Mouse (Mus musculus) neural tube, embryonic 15.5 days (tissue): ENCODE measurements at regions not wholly inside any gene's neighbourhood (a gene's known extent, or its start where the extent isn't known, plus 50 kb on each side); places are given as distances from the start of the nearest gene placed in this dataset.
"Not testable (repeated sequence)": the region's sequence is repeated elsewhere in the genome, so short reads cannot be mapped to it uniquely, and the experiment has no call there.

Experiments
- ATAC-seq: fragments of 200-750 bp; cut with Nextera tagmentation; 2 replicates; pipeline ENCODE4 v1.8.0; 2017; ENCODE audit warnings: mild to moderate bottlenecking, moderate TSS enrichment, moderate library complexity; ENCODE audit not compliant: low FRiP score
- H3K27ac ChIP-seq: fragments of 300-500 bp; sonication (generic); replicated peaks from 2 replicates; pipeline ENCODE4 v1.5.1; 2015; ENCODE audit warnings: mild to moderate bottlenecking, inconsistent platforms
- H3K27me3 ChIP-seq: fragments of 300-500 bp; sonication (generic); replicated peaks from 2 replicates; pipeline ENCODE4 v1.6.1; 2015; ENCODE audit warnings: inconsistent platforms
- H3K36me3 ChIP-seq: fragments of 300-500 bp; sonication (generic); 2 replicates; pipeline ENCODE4 v1.6.1; 2015; ENCODE audit warnings: inconsistent platforms
- H3K4me1 ChIP-seq: fragments of 300-500 bp; sonication (generic); 2 replicates; pipeline ENCODE4 v1.6.1; 2015; ENCODE audit warnings: inconsistent platforms
- H3K4me2 ChIP-seq: fragments of 300-500 bp; sonication (generic); 2 replicates; pipeline ENCODE4 v1.6.1; 2015; ENCODE audit warnings: inconsistent platforms, mild to moderate bottlenecking, moderate library complexity
- H3K4me3 ChIP-seq: fragments of 300-500 bp; sonication (generic); replicated peaks from 2 replicates; pipeline ENCODE4 v1.5.1; 2015; ENCODE audit warnings: mild to moderate bottlenecking, inconsistent platforms
- H3K9ac ChIP-seq: fragments of 300-500 bp; sonication (generic); replicated peaks from 2 replicates; pipeline ENCODE4 v1.6.1; 2015; ENCODE audit warnings: mild to moderate bottlenecking, inconsistent platforms
- H3K9me3 ChIP-seq: fragments of 300-500 bp; sonication (generic); replicated peaks from 2 replicates; pipeline ENCODE4 v1.6.1; 2016; ENCODE audit warnings: inconsistent platforms
- WGBS: fragments of 180-500 bp; shearing (Covaris S2); methylation state at CpG from one replicate; pipeline ENCODE4 v1.1.7; 2015; ENCODE audit warnings: mixed read lengths; 5-methylcytosine and 5-hydroxymethylcytosine counted together

- no peaks in the 10 kb centered on the region for H3K4me1 ChIP-seq
- H3K36me3 ChIP-seq: no peaks in the 10 kb centered on the region
- H3K9me3 ChIP-seq: no peaks in the 10 kb centered on the region
- no peak overlapping the region for H3K9ac ChIP-seq
- no peaks in the 10 kb centered on the region for H3K27me3 ChIP-seq
- no peak overlapping the region for H3K27ac ChIP-seq
- no peak overlapping the region for H3K4me3 ChIP-seq
- ATAC-seq: no peak
- WGBS: 90% methylated on average over 5 of the region's 5 CpGs
- no peak overlapping the region for H3K4me2 ChIP-seq
These were observed 204.7 kb upstream of the Pclo start for GRCm38 (mm10) chr5:14309981-14310380.

- no peak overlapping the region for H3K4me3 ChIP-seq
- no peak overlapping the region for H3K9ac ChIP-seq
- H3K27ac ChIP-seq: no peak overlapping the region
- H3K9me3 ChIP-seq: no peaks in the 10 kb centered on the region
- no peak overlapping the region for H3K4me2 ChIP-seq
- no peak for ATAC-seq
- no peaks in the 10 kb centered on the region for H3K36me3 ChIP-seq
- no peaks in the 10 kb centered on the region for H3K4me1 ChIP-seq
- H3K27me3 ChIP-seq: no peaks in the 10 kb centered on the region
- 92% methylated on average over 3 of the region's 3 CpGs for WGBS
These were observed 203.0 kb upstream of the Pclo start for GRCm38 (mm10) chr5:14311729-14312128.

- Histone ChIP-seq H3K4me1 (no peaks in the 10 kb centered on the region), H3K27ac (no peak overlapping the region), H3K9ac (no peak overlapping the region), H3K4me2 (no peak overlapping the region), H3K4me3 (no peak overlapping the region), H3K36me3 (no peaks in the 10 kb centered on the region), H3K27me3 (no peaks in the 10 kb centered on the region), H3K9me3 (no peaks in the 10 kb centered on the region)
- ATAC-seq: peak; percentile 53
- WGBS: 84% methylated on average over 4 of the region's 4 CpGs
These were observed 194.5 kb upstream of the Pclo start for GRCm38 (mm10) chr5:14320216-14320615.

GRCm38 (mm10) chr5:14322000-14322399 lies 192.7 kb upstream of the Pclo start:
- H3K9ac ChIP-seq: no peak overlapping the region
- no peaks in the 10 kb centered on the region for H3K9me3 ChIP-seq
- no peaks in the 10 kb centered on the region for H3K4me1 ChIP-seq
- H3K27ac ChIP-seq: no peak overlapping the region
- H3K4me3 ChIP-seq: no peak overlapping the region
- H3K36me3 ChIP-seq: no peaks in the 10 kb centered on the region
- WGBS: 72% methylated on average over 1 of the region's 1 CpGs
- H3K27me3 ChIP-seq: no peaks in the 10 kb centered on the region
- no peak overlapping the region for H3K4me2 ChIP-seq
- no peak for ATAC-seq

GRCm38 (mm10) chr5:14360446-14360845 lies 154.3 kb upstream of the Pclo start:
- no peak overlapping the region for H3K4me2 ChIP-seq
- no peaks in the 10 kb centered on the region for H3K27me3 ChIP-seq
- ATAC-seq: no peak
- H3K9me3 ChIP-seq: no peaks in the 10 kb centered on the region
- no peak overlapping the region for H3K27ac ChIP-seq
- no peak overlapping the region for H3K9ac ChIP-seq
- 59% methylated on average over 1 of the region's 1 CpGs for WGBS
- H3K4me3 ChIP-seq: no peak overlapping the region
- no peaks in the 10 kb centered on the region for H3K4me1 ChIP-seq
- no peaks in the 10 kb centered on the region for H3K36me3 ChIP-seq

GRCm38 (mm10) chr5:14389184-14389890 lies 125.4 kb upstream of the Pclo start:
- 18% methylated on average over 6 of the region's 6 CpGs for WGBS
- H3K27ac ChIP-seq: no peak overlapping the region
- H3K4me3 ChIP-seq: no peak overlapping the region
- H3K9ac ChIP-seq: no peak overlapping the region
- no peaks in the 10 kb centered on the region for H3K4me1 ChIP-seq
- no peaks in the 10 kb centered on the region for H3K9me3 ChIP-seq
- no peak overlapping the region for H3K4me2 ChIP-seq
- peak; percentile 86; the same call in 1 of the 2 replicates for ATAC-seq
- no peaks in the 10 kb centered on the region for H3K27me3 ChIP-seq
- H3K36me3 ChIP-seq: no peaks in the 10 kb centered on the region

- no peak overlapping the region for H3K4me2 ChIP-seq
- WGBS: 78% methylated on average over 3 of the region's 3 CpGs
- H3K27ac ChIP-seq: no peak overlapping the region
- H3K9ac ChIP-seq: no peak overlapping the region
- H3K36me3 ChIP-seq: no peaks in the 10 kb centered on the region
- H3K4me3 ChIP-seq: no peak overlapping the region
- ATAC-seq: no peak
- H3K9me3 ChIP-seq: no peaks in the 10 kb centered on the region
- no peaks in the 10 kb centered on the region for H3K27me3 ChIP-seq
- H3K4me1 ChIP-seq: no peaks in the 10 kb centered on the region
These were observed 122.9 kb upstream of the Pclo start for GRCm38 (mm10) chr5:14391793-14392192.

GRCm38 (mm10) chr5:14403381-14403780 lies 111.3 kb upstream of the Pclo start:
- not testable (repeated sequence) for H3K4me3 ChIP-seq, ATAC-seq

GRCm38 (mm10) chr5:14404344-14404743 lies 110.4 kb upstream of the Pclo start:
- ATAC-seq: no peak
- Histone ChIP-seq H3K27me3 (no peaks in the 10 kb centered on the region), H3K36me3 (no peaks in the 10 kb centered on the region), H3K4me3 (no peak overlapping the region), H3K9me3 (no peaks in the 10 kb centered on the region), H3K9ac (no peak overlapping the region), H3K4me1 (no peaks in the 10 kb centered on the region), H3K27ac (no peak overlapping the region), H3K4me2 (no peak overlapping the region)
- 87% methylated on average over 2 of the region's 2 CpGs for WGBS

More at GRCm38 (mm10) chr5:14403381-14403780, 111.3 kb upstream of the Pclo start:
- not testable (repeated sequence) for H3K36me3 ChIP-seq, H3K27me3 ChIP-seq, H3K4me2 ChIP-seq, H3K9ac ChIP-seq, H3K4me1 ChIP-seq, H3K9me3 ChIP-seq, H3K27ac ChIP-seq
- 90% methylated on average over 9 of the region's 12 CpGs for WGBS

GRCm38 (mm10) chr5:14415234-14415862 lies 99.4 kb upstream of the Pclo start:
- no peak overlapping the region for H3K9ac ChIP-seq
- no peak for ATAC-seq
- H3K4me2 ChIP-seq: no peak overlapping the region
- no peaks in the 10 kb centered on the region for H3K36me3 ChIP-seq
- WGBS: 59% methylated on average over 1 of the region's 1 CpGs
- no peak overlapping the region for H3K27ac ChIP-seq
- no peaks in the 10 kb centered on the region for H3K9me3 ChIP-seq
- no peaks in the 10 kb centered on the region for H3K27me3 ChIP-seq
- H3K4me1 ChIP-seq: no peaks in the 10 kb centered on the region
- no peak overlapping the region for H3K4me3 ChIP-seq

GRCm38 (mm10) chr5:14453082-14453481 lies 61.6 kb upstream of the Pclo start:
- ATAC-seq: no peak
- Histone ChIP-seq H3K4me2 (no peak overlapping the region), H3K4me1 (no peaks in the 10 kb centered on the region), H3K27me3 (no peaks in the 10 kb centered on the region), H3K9me3 (no peaks in the 10 kb centered on the region), H3K4me3 (no peak overlapping the region), H3K36me3 (no peaks in the 10 kb centered on the region), H3K9ac (no peak overlapping the region), H3K27ac (no peak overlapping the region)
- 49% methylated on average over 5 of the region's 5 CpGs for WGBS
